Mouse (Mus musculus): Measurements from ENCODE around the gene Ttc36. TPM values are rescaled to one million over a fixed set of nuclear protein-coding genes. Genes with fewer than 3 reads are reported as not detected.
"Not testable (repeated sequence)": the region's sequence is repeated elsewhere in the genome, so short reads cannot be mapped to it uniquely, and the experiment has no call there.

The Ttc36 gene
- polyA plus RNA-seq, 1 experiment from 2014 or later: not detected

DNA sequence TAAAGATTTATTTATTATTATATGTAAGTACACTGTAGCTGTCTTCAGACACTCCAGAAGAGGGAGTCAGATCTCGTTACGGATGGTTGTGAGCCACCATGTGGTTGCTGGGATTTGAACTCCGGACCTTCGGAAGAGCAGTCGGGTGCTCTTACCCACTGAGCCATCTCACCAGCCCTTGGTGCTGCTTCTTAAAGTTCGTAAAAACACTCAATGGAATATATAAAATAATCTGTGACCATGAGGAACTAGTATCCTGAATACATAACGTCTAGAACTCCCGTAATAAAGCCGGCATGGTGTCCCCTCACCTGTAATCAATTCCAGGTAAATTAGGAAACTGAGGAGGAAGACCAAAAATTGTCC lies 34.9 kb downstream of the Ttc36 start:
- Histone ChIP-seq H3K4me1 (replicated peaks) (peaks cover 30% of the 10 kb centered on the region), H3K27ac (replicated peaks) (peak overlapping the region; percentile 59; the same call in 1 of the 2 replicates), H3K4me3 (peak overlapping the region; percentile 99), H3K4me2 (peak overlapping the region; percentile 81)
- not testable (repeated sequence) for ATAC-seq (ENCODE audit: low read depth); H3K9ac ChIP-seq; H3K36me3 ChIP-seq; H3K27me3 ChIP-seq; H3K9me3 ChIP-seq
- WGBS: 39% methylated on average over 9 of the region's 9 CpGs

DNA sequence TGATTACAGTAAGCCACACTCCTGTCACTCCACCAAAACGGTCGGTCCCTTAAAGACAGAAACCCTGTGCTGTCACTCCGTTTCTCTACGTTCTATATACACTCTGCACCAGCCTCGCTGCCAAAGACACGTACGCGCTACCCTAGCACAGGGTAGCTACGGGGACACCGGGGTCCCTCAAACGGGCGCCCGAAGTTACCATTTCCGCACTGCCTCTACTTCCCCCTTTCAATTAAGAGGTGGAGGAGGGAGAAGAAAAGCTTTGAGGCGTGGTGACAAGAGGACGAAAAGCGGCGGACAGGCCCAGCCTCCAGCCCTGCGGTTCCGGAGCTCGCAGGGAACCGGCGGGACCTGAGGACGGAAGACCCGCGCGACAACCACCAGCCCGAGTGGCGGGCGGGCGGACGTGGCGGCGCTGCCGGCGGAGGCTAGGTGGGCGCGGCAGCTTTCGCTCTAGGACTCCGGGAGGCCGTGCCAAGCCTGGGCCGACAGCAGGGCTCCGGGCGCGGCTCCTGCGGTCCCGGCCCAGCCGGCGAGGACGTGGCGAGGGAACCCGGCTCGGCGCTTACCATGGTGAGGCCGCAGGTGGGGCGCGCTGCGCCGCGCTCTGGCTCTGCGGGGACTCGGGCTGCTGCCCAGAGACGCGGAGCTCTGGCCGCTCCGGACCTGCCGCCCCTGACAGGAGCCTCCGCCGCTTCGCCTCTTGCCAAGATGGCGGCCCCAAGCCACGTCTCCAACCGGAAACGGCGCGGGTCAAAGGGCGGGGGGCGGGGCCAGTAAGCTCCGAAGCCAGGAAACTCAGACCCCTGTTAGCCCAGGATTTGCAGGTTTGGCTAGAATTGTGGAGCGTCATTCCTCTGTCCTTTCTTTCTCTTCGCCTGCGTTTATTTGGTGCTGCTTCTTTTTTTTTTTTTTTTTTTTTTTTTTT lies 35.5 kb downstream of the Ttc36 start, which contains the start of the genes Arcn1 and Ift46:
Gene Arcn1, minus strand, starts transcription at position 745 of the 928 bp plus-strand sequence.
Gene Ift46, plus strand, starts transcription at position 808 of the 928 bp plus-strand sequence.
- Histone ChIP-seq H3K4me3 (peak within 1 kb of the TSS; percentile 99), H3K36me3 (no peaks in the 10 kb centered on the region), H3K27ac (replicated peaks) (peak within 1 kb of the TSS; percentile 96), H3K4me2 (peak within 1 kb of the TSS; percentile 81), H3K9me3 (no peaks in the 10 kb centered on the region), H3K9ac (peak within 1 kb of the TSS; percentile 96), H3K4me1 (replicated peaks) (peaks cover 30% of the 10 kb centered on the region), H3K27me3 (no peaks in the 10 kb centered on the region)
- under 1% methylated on average over 73 of the region's 82 CpGs for WGBS
- ATAC-seq (ENCODE audit: low read depth): peak; percentile 92

DNA sequence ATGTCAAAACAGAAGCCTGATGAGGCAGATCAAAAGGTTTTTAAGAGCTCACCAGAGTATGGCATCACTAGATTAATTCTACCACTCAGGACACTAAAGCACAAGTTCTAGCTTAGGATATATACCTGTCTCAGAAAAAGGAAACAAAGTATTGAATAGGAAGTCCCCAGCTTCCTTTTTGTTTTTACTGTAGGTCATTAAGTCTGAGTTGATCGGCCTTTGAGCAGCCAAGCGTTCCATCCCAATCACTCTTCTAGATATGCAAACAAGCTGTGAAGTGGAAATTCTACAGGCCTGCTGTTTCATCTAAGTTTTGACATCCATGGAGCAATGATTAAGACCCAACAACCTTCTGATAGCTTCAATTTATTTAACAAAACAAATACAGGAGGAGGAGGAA lies 42.0 kb downstream of the Ttc36 start:
- Histone ChIP-seq H3K9me3 (no peaks in the 10 kb centered on the region), H3K4me1 (replicated peaks) (peaks cover 19% of the 10 kb centered on the region), H3K4me2 (no peak overlapping the region), H3K4me3 (no peak overlapping the region), H3K36me3 (peaks cover 23% of the 10 kb centered on the region), H3K27me3 (no peaks in the 10 kb centered on the region), H3K9ac (no peak overlapping the region), H3K27ac (replicated peaks) (no peak overlapping the region)
- 82% methylated on average over 2 of the region's 2 CpGs for WGBS
- ATAC-seq (ENCODE audit: low read depth): no peak

Other genes with a start within 250 kb of the Ttc36 start
- not detected in 2 replicates for gene Cxcr5, start 241.2 kb downstream of the Ttc36 start, polyA plus RNA-seq (2015; fragmentation: Nextera tagmentation; extraction: Ambion mirVana)
- 15.7 and 17.9 TPM in 2 replicates for gene Ddx6, start 198.2 kb downstream of the Ttc36 start, polyA plus RNA-seq (2015; fragmentation: Nextera tagmentation; extraction: Ambion mirVana)
- gene Treh, start 129.8 kb downstream of the Ttc36 start, polyA plus RNA-seq (2015; fragmentation: Nextera tagmentation; extraction: Ambion mirVana): not detected in 2 replicates
- 42.5 and 43.7 TPM in 2 replicates for gene Phldb1, start 67.9 kb downstream of the Ttc36 start, polyA plus RNA-seq (2015; fragmentation: Nextera tagmentation; extraction: Ambion mirVana)
- 147 and 168 TPM in 2 replicates for gene Arcn1, start 35.2 kb downstream of the Ttc36 start, polyA plus RNA-seq (2015; fragmentation: Nextera tagmentation; extraction: Ambion mirVana)
- gene Ift46, start 35.2 kb downstream of the Ttc36 start, polyA plus RNA-seq (2015; fragmentation: Nextera tagmentation; extraction: Ambion mirVana): 172 and 174 TPM in 2 replicates
- 13.8 and 14.1 TPM in 2 replicates for gene Tmem25, start 3.8 kb downstream of the Ttc36 start, polyA plus RNA-seq (2015; fragmentation: Nextera tagmentation; extraction: Ambion mirVana)
- gene Kmt2a, start 78.2 kb upstream of the Ttc36 start, polyA plus RNA-seq (2015; fragmentation: Nextera tagmentation; extraction: Ambion mirVana): 20.9 and 25.0 TPM in 2 replicates
- 725 and 838 TPM in 2 replicates for gene Atp5l, start 117.7 kb upstream of the Ttc36 start, polyA plus RNA-seq (2015; fragmentation: Nextera tagmentation; extraction: Ambion mirVana)
- gene Ube4a, start 162.5 kb upstream of the Ttc36 start, polyA plus RNA-seq (2015; fragmentation: Nextera tagmentation; extraction: Ambion mirVana): 38.1 and 39.8 TPM in 2 replicates
- not detected in 2 replicates for gene Cd3g, start 177.4 kb upstream of the Ttc36 start, polyA plus RNA-seq (2015; fragmentation: Nextera tagmentation; extraction: Ambion mirVana)
- not detected in 2 replicates for gene Cd3d, start 178.7 kb upstream of the Ttc36 start, polyA plus RNA-seq (2015; fragmentation: Nextera tagmentation; extraction: Ambion mirVana)
- 0.32 TPM in 1 of 2 replicates, not detected in the other for gene Cd3e, start 206.6 kb upstream of the Ttc36 start, polyA plus RNA-seq (2015; fragmentation: Nextera tagmentation; extraction: Ambion mirVana)
- 0.59 and 1.3 TPM in 2 replicates for gene Mpzl2, start 236.7 kb upstream of the Ttc36 start, polyA plus RNA-seq (2015; fragmentation: Nextera tagmentation; extraction: Ambion mirVana)